Mouse (Mus musculus): ENCODE results near the gene Mcf2l.

Gene Mcf2l

DNA sequence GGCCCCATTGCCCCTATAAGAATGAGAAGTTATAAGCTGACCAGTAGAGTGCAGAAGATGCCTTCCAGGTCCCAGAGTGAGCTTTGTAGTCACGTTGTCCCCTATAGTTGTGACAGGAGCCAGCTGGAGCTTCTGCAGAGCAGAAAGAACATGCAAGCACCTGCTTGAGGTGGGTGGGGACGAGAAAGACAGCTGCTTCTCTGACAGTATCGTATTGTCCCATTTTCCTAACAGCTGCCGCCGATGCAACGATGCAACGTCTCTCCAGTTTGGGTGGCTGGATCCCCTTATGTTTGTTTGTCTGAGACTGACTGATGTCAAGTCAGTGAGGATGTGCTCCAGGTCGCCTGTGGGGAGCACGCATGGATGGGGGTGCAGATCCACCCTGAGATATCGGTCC is 117.8 kb downstream of the Mcf2l start:
- no peak for DNase-seq (ENCODE audit: low spot score in 2 of 2)

DNA sequence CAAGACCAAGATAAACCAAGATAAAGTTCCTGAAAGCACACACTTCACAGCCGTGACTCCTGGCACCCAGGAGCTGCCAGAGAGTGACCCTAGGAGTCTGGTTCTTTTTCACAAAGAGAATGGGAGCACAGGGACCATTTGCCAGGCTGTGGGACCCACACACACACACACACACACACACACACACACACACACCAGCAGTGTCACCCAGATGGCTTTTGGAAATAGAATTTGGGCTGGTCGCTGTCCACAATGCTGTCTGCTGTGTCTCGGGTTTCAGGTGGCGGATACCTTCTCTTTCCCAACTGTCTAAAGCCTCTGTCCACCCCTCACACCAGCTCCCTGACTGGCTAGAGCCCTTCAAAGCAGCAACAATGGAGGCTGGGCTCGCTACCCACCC is 120.9 kb downstream of the Mcf2l start:
- no peak for DNase-seq (ENCODE audit: low spot score in 2 of 2)

DNA sequence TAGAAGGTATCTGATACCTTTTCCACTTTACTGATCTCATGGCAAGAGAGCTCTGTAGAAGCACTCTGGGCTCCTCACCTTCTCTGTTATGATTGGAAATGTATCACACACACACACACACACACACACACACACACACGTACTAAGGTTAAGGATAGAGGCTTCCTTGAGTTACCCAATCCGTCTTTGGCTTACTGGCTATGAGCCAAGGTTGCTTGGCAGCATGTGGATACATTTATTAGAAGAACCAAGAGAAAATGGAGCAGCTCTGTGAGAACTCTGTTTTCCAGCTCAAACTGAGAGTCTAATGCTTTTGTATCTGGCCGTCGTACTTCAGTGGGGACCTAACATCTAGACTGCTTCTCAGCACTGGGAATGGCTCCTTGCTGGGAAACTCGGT is 121.9 kb downstream of the Mcf2l start:
- DNase-seq (ENCODE audit: low spot score in 2 of 2): no peak

DNA sequence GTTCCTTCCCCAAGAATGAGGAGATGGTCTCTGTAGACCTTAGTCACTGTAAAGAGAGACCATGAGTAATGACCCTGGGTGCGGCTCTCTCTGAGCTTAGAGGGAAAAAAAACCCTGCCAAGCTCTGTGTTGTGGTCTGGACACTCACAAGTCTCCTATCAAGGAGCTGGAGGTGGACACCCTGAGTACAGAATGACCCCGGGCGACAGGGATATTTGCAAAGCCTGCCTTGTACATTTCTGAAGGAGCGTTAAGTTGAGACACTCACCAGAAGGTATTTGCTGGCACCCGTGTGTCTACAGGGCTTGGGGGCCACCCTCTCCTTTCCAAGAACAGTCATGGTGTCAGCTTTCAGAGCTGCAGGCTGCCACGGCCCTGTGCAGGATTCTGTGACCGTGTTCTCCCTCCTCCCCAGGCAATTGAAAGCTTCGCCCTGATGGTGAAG is 123.2 kb downstream of the Mcf2l start:
- no peak for DNase-seq (ENCODE audit: low spot score in 2 of 2)

DNA sequence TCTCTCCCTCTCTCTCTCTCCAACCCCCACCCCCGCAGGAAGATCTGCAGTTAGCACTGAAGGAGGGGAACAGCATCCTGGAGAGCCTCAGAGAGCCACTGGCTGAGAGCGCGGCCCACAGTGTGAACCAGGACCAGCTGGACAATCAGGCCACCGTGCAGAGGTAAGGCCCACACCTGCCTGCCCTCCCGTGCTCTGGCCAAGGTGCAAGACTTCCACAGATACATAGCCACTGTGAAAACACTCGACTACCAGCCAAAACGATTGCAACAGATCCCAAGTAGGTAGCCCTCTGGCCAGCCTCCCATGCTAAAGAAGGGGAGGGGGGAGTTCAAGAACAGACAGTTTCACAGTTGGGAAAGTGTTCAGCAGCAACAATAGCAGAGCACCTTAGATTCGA is 124.7 kb downstream of the Mcf2l start:
- DNase-seq (ENCODE audit: low spot score in 2 of 2): no peak

DNA sequence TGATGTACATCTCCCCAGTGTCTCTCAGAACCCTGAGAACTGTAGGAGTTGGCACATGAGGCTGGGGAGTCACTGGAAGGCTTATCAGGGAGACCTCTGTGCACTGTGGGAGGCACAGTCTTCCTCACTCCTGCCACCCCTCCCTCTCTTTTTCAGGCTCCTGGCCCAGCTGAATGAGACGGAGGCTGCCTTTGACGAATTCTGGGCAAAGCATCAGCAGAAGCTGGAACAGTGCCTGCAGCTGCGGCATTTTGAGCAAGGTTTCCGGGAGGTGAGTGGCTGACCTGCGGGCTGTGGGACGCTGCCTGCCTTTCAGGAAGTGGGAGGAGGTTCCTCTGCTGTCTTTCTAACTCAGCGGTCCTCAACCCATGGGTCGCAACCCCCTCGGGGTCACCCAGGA is 126.2 kb downstream of the Mcf2l start:
- DNase-seq (ENCODE audit: low spot score in 2 of 2): no peak

DNA sequence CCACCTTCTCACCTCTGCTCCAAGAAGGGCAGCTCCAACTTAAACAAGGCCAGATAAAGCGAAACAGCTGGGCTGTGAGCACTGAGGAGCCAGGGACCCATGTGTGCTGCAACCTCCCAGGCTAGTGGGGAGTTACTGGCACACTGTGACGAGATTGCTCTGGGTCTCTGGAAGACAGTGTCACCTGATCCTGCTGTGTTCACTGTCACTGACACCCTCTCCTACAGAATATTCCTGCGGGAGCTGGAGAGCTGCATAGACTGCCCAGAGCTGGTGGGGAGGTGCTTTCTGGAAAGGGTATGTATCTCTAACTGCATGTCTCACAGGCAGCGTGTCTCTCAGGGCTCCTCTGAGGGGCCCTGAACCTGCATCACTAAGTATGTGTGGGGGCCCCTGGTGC is 133.9 kb downstream of the Mcf2l start:
- DNase-seq (ENCODE audit: low spot score in 2 of 2): no peak

DNA sequence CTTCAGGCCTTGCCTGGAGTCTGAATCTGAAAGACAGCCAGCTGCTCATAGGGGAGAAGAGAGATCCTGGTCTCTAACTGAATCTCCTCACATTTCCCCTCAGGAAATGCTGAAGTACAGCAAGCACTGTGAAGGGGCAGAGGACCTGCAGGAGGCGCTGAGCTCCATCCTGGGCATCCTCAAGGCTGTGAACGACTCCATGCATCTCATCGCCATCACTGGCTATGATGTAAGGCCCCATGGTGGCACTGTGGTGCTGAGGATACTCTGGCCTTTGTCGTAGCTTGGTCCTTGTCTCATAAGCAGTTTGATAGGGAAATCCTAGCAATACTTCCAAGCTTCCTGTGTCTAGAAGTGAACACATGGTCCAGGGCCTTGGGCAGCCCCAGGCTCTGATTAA is 136.7 kb downstream of the Mcf2l start:
- DNase-seq (ENCODE audit: low spot score in 2 of 2): no peak

DNA sequence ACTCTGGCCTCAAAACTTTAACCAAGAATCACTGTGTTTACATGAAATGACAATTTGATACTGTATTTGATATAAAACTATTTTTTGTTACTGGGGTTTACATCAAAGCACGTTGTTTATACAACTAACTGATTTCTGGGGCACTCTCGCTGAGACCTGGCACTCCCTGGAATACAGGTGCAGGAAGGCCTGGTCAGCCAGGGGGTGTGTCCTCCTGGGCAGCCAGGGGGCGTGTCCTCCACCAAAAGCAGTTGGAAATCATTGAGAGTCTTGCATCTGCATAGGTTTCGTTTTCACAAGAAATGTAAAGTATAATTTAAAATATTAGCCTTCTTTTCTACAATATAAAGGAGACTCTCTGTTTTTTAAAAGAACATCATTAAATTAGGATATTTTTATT is 146.0 kb downstream of the Mcf2l start:
- DNase-seq (ENCODE audit: low spot score in 2 of 2): no peak

DNA sequence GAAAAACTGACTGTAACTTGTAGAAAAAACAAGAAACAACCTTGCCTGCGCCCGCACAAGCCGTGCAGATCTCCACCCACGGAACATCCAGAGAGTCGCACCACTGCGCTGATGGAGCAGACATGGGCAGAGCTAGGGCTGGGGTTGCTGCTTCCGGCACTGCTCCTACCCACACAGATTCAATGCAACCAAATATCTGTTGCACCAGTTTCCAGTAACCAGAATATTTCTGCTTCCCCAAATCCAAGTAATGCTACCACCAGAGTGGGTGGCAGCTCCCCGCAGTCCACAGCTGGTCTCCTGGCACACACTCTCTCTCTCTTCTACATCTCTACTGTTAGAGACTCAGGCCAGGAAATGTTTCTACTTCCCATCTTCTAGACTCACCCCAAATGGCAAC is 148.2 kb downstream of the Mcf2l start:
- DNase-seq (ENCODE audit: low spot score in 2 of 2): no peak

DNA sequence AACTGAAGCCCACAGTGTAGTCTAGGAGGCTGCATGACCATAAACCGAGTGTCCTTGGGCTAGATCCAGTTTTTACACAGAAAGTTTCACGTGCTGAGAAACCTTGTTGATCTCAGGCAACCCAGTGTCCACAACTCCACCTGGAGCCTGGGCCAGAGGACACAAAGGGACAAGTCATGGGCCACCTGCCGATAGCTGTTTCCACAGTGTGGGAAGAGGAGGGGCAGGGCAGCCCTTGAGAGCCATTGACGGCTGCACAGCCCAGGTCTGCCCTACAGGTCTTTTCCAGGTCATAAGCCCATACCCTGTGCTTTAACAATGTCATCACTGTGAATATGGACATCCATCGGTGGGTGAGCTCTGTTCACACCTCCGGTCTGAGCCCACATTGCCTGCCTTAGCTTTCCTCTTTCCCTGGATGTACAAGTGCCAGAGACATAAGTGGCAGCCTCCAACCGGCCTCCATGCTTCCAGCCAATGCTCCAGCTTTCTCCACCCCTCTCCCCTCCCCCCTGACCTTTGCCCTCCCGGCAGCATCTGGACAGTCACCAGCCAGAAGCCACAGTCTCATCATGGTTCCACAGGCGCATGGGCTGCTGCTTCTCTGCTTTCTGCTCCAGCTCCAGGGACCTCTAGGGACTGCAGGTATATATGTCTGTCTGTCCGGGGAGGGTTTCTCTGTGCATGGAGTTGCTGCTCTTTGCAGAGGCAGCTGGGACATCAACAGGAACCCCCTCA is 152.1 kb downstream of the Mcf2l start, which contains the start of gene F7:
Gene F7 (plus strand): TSS at position 548 of the 738 bp plus-strand sequence.
- no peak for DNase-seq (ENCODE audit: low spot score in 2 of 2)

DNA sequence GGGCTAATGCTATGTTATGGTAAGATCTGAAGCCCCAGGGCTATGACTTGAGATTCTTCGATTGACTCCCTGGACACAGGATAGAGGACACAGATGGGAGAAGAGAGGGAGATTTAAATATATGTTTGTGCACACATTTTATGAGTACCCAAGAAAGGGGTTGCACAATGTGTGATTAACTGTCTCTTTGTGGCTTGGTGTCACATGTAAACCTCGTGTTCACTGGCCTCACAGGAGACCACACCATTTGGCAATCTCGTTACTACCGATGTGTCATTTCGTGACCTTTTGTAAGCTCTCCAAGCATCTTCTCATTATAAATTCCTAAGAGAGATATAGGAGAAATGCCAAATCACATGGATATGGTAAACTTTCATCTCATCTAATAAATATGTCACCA is 154.0 kb downstream of the Mcf2l start:
- no peak for DNase-seq (ENCODE audit: low spot score in 2 of 2)

DNA sequence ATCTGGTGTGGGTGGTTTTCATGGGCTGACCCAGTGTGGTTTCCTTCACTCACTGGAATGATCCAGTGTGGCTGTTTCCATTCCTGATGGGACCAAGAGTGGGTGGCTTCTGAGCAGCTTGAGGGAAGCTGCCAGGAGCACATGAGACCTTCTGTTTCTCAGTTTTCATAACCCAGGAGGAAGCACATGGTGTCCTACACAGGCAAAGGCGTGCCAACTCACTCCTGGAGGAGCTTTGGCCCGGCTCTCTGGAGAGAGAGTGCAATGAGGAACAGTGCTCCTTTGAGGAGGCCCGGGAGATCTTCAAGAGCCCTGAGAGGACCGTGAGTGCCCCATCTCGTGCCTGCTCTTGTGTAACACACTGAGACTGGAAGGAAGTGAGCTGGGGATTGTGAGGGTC is 154.9 kb downstream of the Mcf2l start:
- no peak for DNase-seq (ENCODE audit: low spot score in 2 of 2)

DNA sequence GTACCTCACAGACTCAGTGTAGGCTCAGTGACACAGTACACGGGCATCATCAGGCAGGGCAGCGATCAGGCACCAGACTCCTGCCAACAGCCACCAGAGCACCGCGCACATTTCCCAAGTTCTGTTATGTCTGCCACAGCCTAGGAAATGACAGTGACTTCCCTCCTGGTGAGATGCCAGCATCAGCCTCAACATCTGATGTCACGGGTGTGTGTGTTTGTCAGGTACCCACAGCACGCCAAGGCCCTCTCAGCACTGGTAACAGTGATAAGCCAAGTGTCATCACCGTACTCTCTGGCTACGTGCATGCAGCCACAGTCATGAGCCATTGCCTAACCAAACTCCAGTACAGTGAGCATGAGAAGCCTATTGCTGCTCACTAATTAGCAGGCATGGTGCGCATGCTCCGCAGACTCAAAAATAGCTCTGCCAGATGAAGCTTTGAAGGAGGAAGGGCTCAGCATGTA is 162.8 kb downstream of the Mcf2l start:
- no peak for DNase-seq (ENCODE audit: low spot score in 2 of 2)

DNA sequence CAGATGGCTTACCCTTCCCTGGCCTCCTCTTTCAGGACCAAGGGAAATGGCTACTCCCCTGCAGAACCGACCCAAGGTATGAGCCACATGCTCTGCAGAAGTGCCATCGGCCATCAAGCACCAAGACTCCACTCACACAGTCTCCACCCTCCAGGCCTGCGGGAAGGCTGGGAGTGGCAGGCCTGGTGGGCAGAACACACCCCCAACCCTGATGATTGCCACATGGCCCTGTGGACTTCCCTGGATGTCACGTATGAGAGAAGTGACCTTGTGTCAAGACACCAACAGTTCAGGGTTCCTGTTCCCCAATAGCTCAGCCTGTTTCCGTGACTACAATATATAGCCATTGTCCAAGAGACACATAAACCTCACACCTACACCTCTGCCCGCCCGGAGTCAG is 163.4 kb downstream of the Mcf2l start, which contains the start of gene F10:
Gene F10 (plus strand): TSS at position 294 of the 400 bp plus-strand sequence.
- no peak for DNase-seq (ENCODE audit: low spot score in 2 of 2)

DNA sequence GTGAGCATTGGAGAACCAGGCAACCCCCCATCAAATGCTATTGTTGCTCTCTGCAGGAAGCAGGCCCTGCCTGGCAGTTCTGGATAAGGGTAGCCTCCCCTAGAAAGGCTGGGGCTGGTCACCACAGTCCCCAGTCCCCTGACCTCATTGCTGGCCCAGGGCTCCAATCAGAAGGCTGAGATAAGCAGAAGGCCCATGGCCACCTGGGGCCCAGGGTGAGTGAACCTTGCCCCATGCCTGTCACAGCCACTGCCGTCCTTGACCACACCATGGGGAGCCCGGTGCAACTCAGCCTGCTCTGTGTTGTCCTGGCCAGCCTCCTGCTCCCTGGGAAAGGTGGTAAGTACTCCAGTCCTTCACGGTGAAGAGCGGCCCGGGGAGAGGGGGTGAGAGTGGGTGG is 164.0 kb downstream of the Mcf2l start:
- DNase-seq (ENCODE audit: low spot score in 2 of 2): no peak

DNA sequence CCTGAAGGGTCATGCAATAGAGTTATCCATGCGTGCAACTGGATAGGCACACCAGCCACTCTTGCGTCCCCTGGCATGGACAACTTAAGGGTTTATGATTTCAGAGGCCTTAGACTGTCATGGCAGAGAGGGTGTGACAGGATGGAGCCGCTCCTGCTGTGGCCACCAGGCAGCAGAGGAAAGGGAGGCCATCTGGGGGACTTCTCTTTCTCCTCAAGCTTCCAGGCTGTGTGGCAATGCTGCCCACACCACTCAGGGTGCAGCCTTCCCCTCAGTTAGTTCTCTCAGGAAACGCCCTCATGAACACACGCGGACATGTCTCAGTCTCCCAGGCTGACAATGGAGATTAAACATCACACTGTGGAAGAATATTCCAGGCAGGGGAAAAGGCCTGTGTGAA is 165.4 kb downstream of the Mcf2l start:
- no peak for DNase-seq (ENCODE audit: low spot score in 2 of 2)

DNA sequence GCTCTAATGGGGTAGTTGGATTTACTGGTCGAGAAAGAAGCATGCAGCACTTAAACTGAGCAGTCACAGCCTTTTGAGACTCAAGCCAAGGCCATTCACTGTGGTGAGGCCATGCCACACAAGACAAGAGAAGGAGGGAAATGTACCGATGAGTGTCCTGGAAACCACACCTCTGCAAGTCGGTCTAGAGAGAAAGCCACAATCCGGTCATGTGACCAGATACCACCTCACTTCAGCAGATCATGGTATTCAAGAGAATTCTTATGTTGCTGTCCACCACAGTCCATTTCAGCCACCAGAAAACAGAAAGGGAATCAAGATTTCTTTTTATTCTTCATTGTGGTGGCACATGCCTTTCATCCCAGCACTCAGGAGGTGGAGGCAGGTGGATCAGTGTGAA is 167.9 kb downstream of the Mcf2l start:
- DNase-seq (ENCODE audit: low spot score in 2 of 2): no peak

DNA sequence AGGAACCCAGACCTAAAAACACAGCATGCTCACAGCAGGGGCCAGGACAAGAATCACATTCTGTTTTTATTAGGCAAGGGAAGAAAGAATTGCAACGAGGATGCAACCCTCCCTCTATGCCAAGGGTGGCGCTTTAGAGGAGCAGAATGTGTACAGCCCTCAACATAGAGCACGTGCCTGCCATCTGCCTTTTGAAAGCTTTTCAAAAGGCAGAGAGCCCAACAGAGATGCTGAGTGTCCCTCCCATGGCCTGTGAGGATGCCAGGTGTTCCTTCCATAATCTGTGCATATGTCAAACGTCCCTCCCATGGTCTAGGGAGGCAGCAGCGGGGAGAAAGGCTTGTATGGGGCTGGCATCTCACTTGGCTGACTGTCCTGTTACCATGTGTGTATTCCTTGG is 174.0 kb downstream of the Mcf2l start:
- no peak for DNase-seq (ENCODE audit: low spot score in 2 of 2)

DNA sequence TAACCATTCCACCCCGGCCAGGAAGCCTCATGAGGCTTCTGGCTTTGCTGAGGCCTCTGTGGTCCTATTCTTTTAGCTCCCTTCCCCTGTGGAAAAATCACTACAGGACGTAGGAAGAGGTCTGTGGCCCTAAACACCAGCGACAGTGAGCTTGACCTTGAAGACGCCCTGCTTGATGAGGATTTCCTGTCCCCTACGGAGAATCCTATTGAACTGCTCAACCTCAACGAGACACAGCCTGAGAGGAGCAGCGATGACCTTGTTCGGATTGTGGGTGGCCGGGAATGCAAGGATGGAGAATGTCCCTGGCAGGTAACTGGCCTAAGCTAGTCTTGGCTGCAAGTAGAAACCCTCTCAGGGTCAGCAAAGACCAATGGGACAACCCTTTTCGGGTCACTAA is 176.9 kb downstream of the Mcf2l start:
- DNase-seq (ENCODE audit: low spot score in 2 of 2): no peak

DNA sequence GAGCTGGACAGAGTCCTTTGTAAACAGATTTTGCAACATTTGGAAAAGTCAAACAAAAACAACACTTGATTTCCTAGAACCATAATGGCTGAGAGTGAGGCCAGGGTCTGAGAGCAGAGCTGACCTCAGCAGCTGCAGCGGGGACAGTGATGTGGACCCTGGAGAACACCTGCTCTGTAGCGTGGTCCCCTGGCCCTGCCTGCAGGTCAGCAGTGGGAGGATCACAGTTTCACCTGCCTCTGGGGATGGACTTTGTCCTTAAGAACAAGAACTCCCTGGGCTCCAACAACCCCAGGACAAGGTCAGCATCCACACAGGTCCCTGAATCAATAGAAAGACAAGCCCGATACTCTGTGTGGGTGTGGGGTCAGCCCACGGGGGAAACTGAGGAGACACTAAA is 183.7 kb downstream of the Mcf2l start:
- no peak for DNase-seq (ENCODE audit: low spot score in 2 of 2)

DNA sequence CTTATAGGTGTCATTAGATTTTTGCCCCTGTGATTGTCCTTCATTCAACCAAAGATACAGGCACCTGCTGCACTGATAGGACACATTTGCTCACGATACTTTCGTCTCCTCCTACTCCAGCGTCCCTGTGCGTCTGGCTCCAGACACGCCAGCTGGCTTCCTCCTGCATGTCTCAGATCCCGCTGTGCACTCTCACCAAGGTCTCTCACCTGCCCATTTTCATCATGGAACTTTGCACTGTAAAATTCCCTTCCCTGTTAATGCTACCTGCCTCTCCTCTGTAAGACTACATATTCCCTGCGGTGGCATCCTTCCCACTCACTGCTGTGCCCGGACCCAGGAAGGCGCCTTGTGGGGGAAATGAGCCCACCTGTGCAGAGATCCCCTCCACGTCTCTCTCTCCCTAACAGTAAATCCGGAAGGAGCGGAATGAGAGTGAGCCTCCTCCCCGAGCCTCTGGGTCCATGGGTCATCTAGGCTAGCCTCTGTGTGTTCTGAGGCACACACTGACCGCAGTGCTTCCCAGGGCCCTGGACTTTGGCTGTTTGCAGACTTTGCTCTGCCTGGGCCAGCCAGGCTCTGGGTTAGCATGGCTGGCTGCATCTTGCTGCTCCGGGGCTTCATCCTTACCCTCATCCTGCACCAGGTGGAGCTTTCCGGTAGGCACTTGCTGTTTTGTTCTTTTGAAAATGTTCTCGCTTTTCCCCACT is 187.0 kb downstream of the Mcf2l start, which contains the start of gene Proz:
Gene Proz (plus strand): TSS at position 474 of the 710 bp plus-strand sequence.
- DNase-seq (ENCODE audit: low spot score in 2 of 2): no peak

DNA sequence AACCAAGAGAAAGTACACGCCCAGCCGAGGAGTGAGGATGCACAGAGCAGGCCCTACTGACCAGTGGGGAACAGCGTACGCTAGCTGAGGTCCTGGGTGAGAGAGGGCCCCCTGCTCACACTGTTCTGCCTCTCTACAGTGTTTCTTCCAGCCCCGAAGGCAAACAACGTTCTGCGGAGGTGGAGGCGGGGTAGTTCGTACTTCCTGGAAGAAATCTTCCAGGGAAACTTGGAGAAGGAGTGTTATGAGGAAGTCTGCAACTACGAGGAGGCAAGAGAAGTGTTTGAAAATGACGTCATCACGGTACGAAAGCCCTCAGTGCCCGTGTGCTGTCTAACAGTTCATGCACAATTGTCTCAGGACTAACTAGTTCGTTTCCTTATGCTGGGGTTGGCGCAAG is 189.5 kb downstream of the Mcf2l start:
- DNase-seq (ENCODE audit: low spot score in 2 of 2): no peak

Measured in spleen, postnatal 14 days (tissue).